Mouse (Mus musculus) heart, postnatal 10 days (tissue): Measurements from ENCODE around the gene Ift140. TPM values are rescaled to one million over a fixed set of nuclear protein-coding genes. Genes with fewer than 3 reads are reported as not detected.

Experiments
- DNase-seq, 2 experiments: peaks; one replicate each; pipeline ENCODE4 v3.0.0; 2021
- intact Hi-C: fragments of 180-260 bp; cut with DNase I; formaldehyde crosslinking; loops from one replicate; pipeline ENCODE4 v1.15.1; 2025
- total RNA-seq, 2 experiments: library from RNA; stranded (reverse); gene quantifications; 2 replicates each; pipeline ENCODE4 v1.2.3; 2021

Ift140 gene
- total RNA-seq, 2 experiments from 2014 or later: 7.3 to 7.8 TPM

GRCm38 (mm10) chr17:25068690-25069089, 52.8 kb downstream of the Ift140 start:
- intact Hi-C loops: no loop called here

GRCm38 (mm10) chr17:25076906-25077305, 61.0 kb downstream of the Ift140 start:
- intact Hi-C loops: no loop called here
- no peak for DNase-seq

More at GRCm38 (mm10) chr17:25068690-25069089, 52.8 kb downstream of the Ift140 start:
- no peak for DNase-seq

- intact Hi-C loops: no loop called here
- DNase-seq: peak; percentile 80 to 83
Observed at GRCm38 (mm10) chr17:25077771-25078372, 62.0 kb downstream of the Ift140 start.

- DNase-seq: no peak
- intact Hi-C loops: loop anchor here (1.0 kb wide), 1 partner anchor 16 kb away; no protein-coding TSS in a partner anchor
Observed at GRCm38 (mm10) chr17:25080210-25080609, 64.3 kb downstream of the Ift140 start.

- intact Hi-C loops: loop anchor here (1.0 kb wide), 1 partner anchor 17 kb away; no protein-coding TSS in a partner anchor
Observed at GRCm38 (mm10) chr17:25080960-25081381, 65.1 kb downstream of the Ift140 start.

GRCm38 (mm10) chr17:25082081-25082847, 66.4 kb downstream of the Ift140 start:
- peak; percentile 55 to 60 for DNase-seq
- intact Hi-C loops: no loop called here

More at GRCm38 (mm10) chr17:25080960-25081381, 65.1 kb downstream of the Ift140 start:
- peak; percentile 77 to 78 for DNase-seq

GRCm38 (mm10) chr17:25082887-25083286, 67.0 kb downstream of the Ift140 start:
- no peak for DNase-seq
- intact Hi-C loops: loop anchor here (1.0 kb wide), 1 partner anchor 69 kb away; no protein-coding TSS in a partner anchor

GRCm38 (mm10) chr17:25083444-25083931, 67.6 kb downstream of the Ift140 start, which contains the start of gene Tmem204:
Tmem204 (minus strand) TSS chr17:25083591.
- DNase-seq: peak; percentile 86 to 87
- intact Hi-C loops: loop anchor here (1.0 kb wide), 1 partner anchor 69 kb away; no protein-coding TSS in a partner anchor

GRCm38 (mm10) chr17:25084835-25085385, 69.0 kb downstream of the Ift140 start:
- no peak for DNase-seq
- intact Hi-C loops: no loop called here

GRCm38 (mm10) chr17:25086724-25087123, 70.8 kb downstream of the Ift140 start:
- no peak for DNase-seq
- intact Hi-C loops: no loop called here

- no peak for DNase-seq
- intact Hi-C loops: no loop called here
Observed at GRCm38 (mm10) chr17:25089158-25089557, 73.3 kb downstream of the Ift140 start.

GRCm38 (mm10) chr17:25090450-25090849, 74.6 kb downstream of the Ift140 start:
- no peak for DNase-seq
- intact Hi-C loops: no loop called here

GRCm38 (mm10) chr17:25096221-25096620, 80.3 kb downstream of the Ift140 start:
- intact Hi-C loops: no loop called here
- DNase-seq: no peak

GRCm38 (mm10) chr17:25100052-25100451, 84.2 kb downstream of the Ift140 start:
- DNase-seq: no peak
- intact Hi-C loops: no loop called here

GRCm38 (mm10) chr17:25101338-25101737, 85.5 kb downstream of the Ift140 start:
- intact Hi-C loops: no loop called here
- DNase-seq: no peak

- no peak for DNase-seq
- intact Hi-C loops: no loop called here
Observed at GRCm38 (mm10) chr17:25107786-25108185, 91.9 kb downstream of the Ift140 start.

- DNase-seq: peak; percentile 59 to 75
- intact Hi-C loops: no loop called here
Observed at GRCm38 (mm10) chr17:25109578-25109977, 93.7 kb downstream of the Ift140 start.

- DNase-seq: no peak
- intact Hi-C loops: loop anchor here (5.0 kb wide), 1 partner anchor 72 kb away; the partner anchor contains the start of gene BC003965
Observed at GRCm38 (mm10) chr17:25110590-25110989, 94.7 kb downstream of the Ift140 start.

- intact Hi-C loops: loop anchor here (5.0 kb wide), 1 partner anchor 71 kb away; the partner anchor contains the start of gene BC003965
- DNase-seq: no peak
Observed at GRCm38 (mm10) chr17:25111220-25111619, 95.3 kb downstream of the Ift140 start.

GRCm38 (mm10) chr17:25111739-25112422, 96.0 kb downstream of the Ift140 start:
- intact Hi-C loops: loop anchor here (5.0 kb wide), 1 partner anchor 70 kb away; the partner anchor contains the start of gene BC003965
- peak; percentile 55 to 62 for DNase-seq
